Mouse (Mus musculus): Measurements from ENCODE around the gene Cdk5r1. TPM values are rescaled to one million over a fixed set of nuclear protein-coding genes. Genes with fewer than 3 reads are reported as not detected.
"Not testable (repeated sequence)": the region's sequence is repeated elsewhere in the genome, so short reads cannot be mapped to it uniquely, and the experiment has no call there.

Gene Cdk5r1
- polyA plus RNA-seq (2015; fragmentation: Nextera tagmentation; extraction: Ambion mirVana) = 93.2 and 105 TPM in 2 replicates

- Histone ChIP-seq H3K4me1 (replicated peaks) (peaks cover 29% of the 10 kb centered on the region), H3K9me3 (no peaks in the 10 kb centered on the region), H3K36me3 (peaks cover 34% of the 10 kb centered on the region), H3K4me3 (peak within 1 kb of the TSS; percentile 97), H3K9ac (peak within 1 kb of the TSS; percentile 100), H3K4me2 (peak within 1 kb of the TSS; percentile 97), H3K27me3 (peaks cover 9% of the 10 kb centered on the region; the same call in 1 of the 2 replicates), H3K27ac (peak within 1 kb of the TSS; percentile 99)
- under 1% methylated on average over 92 of the region's 116 CpGs for WGBS
- ATAC-seq (ENCODE audit: low FRiP score) = peak; percentile 91
Measured at GRCm38 (mm10) chr11:80476222-80477189, at the start of gene Cdk5r1. Gene Cdk5r1, plus strand, starts transcription at chr11:80477023.

GRCm38 (mm10) chr11:80428381-80429008, 48.3 kb upstream of the Cdk5r1 start, which contains the start of gene Psmd11:
Gene Psmd11, plus strand, starts transcription at chr11:80428615.
- Histone ChIP-seq H3K9ac (peak within 1 kb of the TSS; percentile 96), H3K9me3 (no peaks in the 10 kb centered on the region), H3K36me3 (peaks cover 17% of the 10 kb centered on the region), H3K4me3 (peak within 1 kb of the TSS; percentile 97), H3K27ac (peak within 1 kb of the TSS; percentile 93), H3K27me3 (no peaks in the 10 kb centered on the region), H3K4me1 (replicated peaks) (peaks cover 16% of the 10 kb centered on the region), H3K4me2 (peak within 1 kb of the TSS; percentile 78)
- WGBS = under 1% methylated on average over 54 of the region's 58 CpGs
- peak; percentile 99 for ATAC-seq (ENCODE audit: low FRiP score)

- peak overlapping the region; percentile 97 for H3K4me3 ChIP-seq
- peaks cover 16% of the 10 kb centered on the region for H3K4me1 ChIP-seq (replicated peaks)
- no peak; the same call in 1 of the 2 replicates for ATAC-seq (ENCODE audit: low FRiP score)
- 0% methylated on average over 36 of the region's 37 CpGs for WGBS
- H3K27me3 ChIP-seq = no peaks in the 10 kb centered on the region
- peak overlapping the region; percentile 93 for H3K27ac ChIP-seq
- peak overlapping the region; percentile 78 for H3K4me2 ChIP-seq
- peaks cover 20% of the 10 kb centered on the region for H3K36me3 ChIP-seq
- no peaks in the 10 kb centered on the region for H3K9me3 ChIP-seq
- peak overlapping the region; percentile 96 for H3K9ac ChIP-seq
Measured at GRCm38 (mm10) chr11:80429009-80429475, 47.8 kb upstream of the Cdk5r1 start.

- H3K4me2 ChIP-seq = peak overlapping the region; percentile 78
- no peak for ATAC-seq (ENCODE audit: low FRiP score)
- H3K9ac ChIP-seq = peak overlapping the region; percentile 96
- peak overlapping the region; percentile 97 for H3K4me3 ChIP-seq
- no peaks in the 10 kb centered on the region for H3K27me3 ChIP-seq
- H3K27ac ChIP-seq = no peak overlapping the region
- H3K36me3 ChIP-seq = peaks cover 22% of the 10 kb centered on the region
- 63% methylated on average over 14 of the region's 14 CpGs for WGBS
- H3K9me3 ChIP-seq = no peaks in the 10 kb centered on the region
- H3K4me1 ChIP-seq (replicated peaks) = peaks cover 16% of the 10 kb centered on the region
Measured at GRCm38 (mm10) chr11:80429500-80430166, 47.2 kb upstream of the Cdk5r1 start.

- no peak overlapping the region for H3K27ac ChIP-seq
- no peak overlapping the region for H3K4me3 ChIP-seq
- no peaks in the 10 kb centered on the region for H3K27me3 ChIP-seq
- H3K4me1 ChIP-seq (replicated peaks) = peaks cover 16% of the 10 kb centered on the region
- WGBS = 95% methylated on average over 3 of the region's 3 CpGs
- no peak overlapping the region for H3K4me2 ChIP-seq
- no peak for ATAC-seq (ENCODE audit: low FRiP score)
- H3K36me3 ChIP-seq = peaks cover 25% of the 10 kb centered on the region
- no peak overlapping the region for H3K9ac ChIP-seq
- no peaks in the 10 kb centered on the region for H3K9me3 ChIP-seq
Measured at GRCm38 (mm10) chr11:80430366-80430910, 46.4 kb upstream of the Cdk5r1 start.

GRCm38 (mm10) chr11:80446916-80447315, 29.9 kb upstream of the Cdk5r1 start:
- Histone ChIP-seq H3K36me3 (peaks cover 54% of the 10 kb centered on the region), H3K9ac (no peak overlapping the region), H3K4me1 (replicated peaks) (no peaks in the 10 kb centered on the region), H3K4me2 (no peak overlapping the region), H3K9me3 (no peaks in the 10 kb centered on the region), H3K4me3 (no peak overlapping the region), H3K27ac (no peak overlapping the region), H3K27me3 (no peaks in the 10 kb centered on the region)
- WGBS = 94% methylated on average over 3 of the region's 3 CpGs
- no peak for ATAC-seq (ENCODE audit: low FRiP score)

GRCm38 (mm10) chr11:80449859-80450258, 27.0 kb upstream of the Cdk5r1 start:
- Histone ChIP-seq H3K9ac (no peak overlapping the region), H3K9me3 (no peaks in the 10 kb centered on the region), H3K27me3 (no peaks in the 10 kb centered on the region), H3K4me2 (no peak overlapping the region), H3K36me3 (peaks cover 56% of the 10 kb centered on the region), H3K27ac (no peak overlapping the region), H3K4me1 (replicated peaks) (no peaks in the 10 kb centered on the region), H3K4me3 (no peak overlapping the region)
- WGBS = 95% methylated on average over 2 of the region's 2 CpGs
- no peak for ATAC-seq (ENCODE audit: low FRiP score)

- no peak overlapping the region for H3K9ac ChIP-seq
- no peaks in the 10 kb centered on the region for H3K27me3 ChIP-seq
- no peaks in the 10 kb centered on the region for H3K4me1 ChIP-seq (replicated peaks)
- no peak for ATAC-seq (ENCODE audit: low FRiP score)
- WGBS = 91% methylated on average over 3 of the region's 3 CpGs
- no peaks in the 10 kb centered on the region for H3K9me3 ChIP-seq
- no peak overlapping the region for H3K4me2 ChIP-seq
- no peak overlapping the region for H3K4me3 ChIP-seq
- peaks cover 53% of the 10 kb centered on the region for H3K36me3 ChIP-seq
- no peak overlapping the region for H3K27ac ChIP-seq
Measured at GRCm38 (mm10) chr11:80452242-80452641, 24.6 kb upstream of the Cdk5r1 start.

GRCm38 (mm10) chr11:80453198-80453597, 23.6 kb upstream of the Cdk5r1 start:
- ATAC-seq (ENCODE audit: low FRiP score) = no peak
- WGBS = 89% methylated on average over 1 of the region's 1 CpGs
- Histone ChIP-seq H3K4me3 (no peak overlapping the region), H3K27me3 (no peaks in the 10 kb centered on the region), H3K9ac (no peak overlapping the region), H3K9me3 (no peaks in the 10 kb centered on the region), H3K27ac (no peak overlapping the region), H3K4me2 (no peak overlapping the region), H3K4me1 (replicated peaks) (no peaks in the 10 kb centered on the region), H3K36me3 (peaks cover 55% of the 10 kb centered on the region)

- H3K9me3 ChIP-seq; H3K9ac ChIP-seq; H3K4me3 ChIP-seq; H3K4me2 ChIP-seq; H3K4me1 ChIP-seq (replicated peaks); H3K27ac ChIP-seq; H3K27me3 ChIP-seq; ATAC-seq (ENCODE audit: low FRiP score): not testable (repeated sequence)
- 87% methylated on average over 4 of the region's 4 CpGs for WGBS
- peaks cover 86% of the 10 kb centered on the region for H3K36me3 ChIP-seq
Measured at GRCm38 (mm10) chr11:80463605-80464130, 13.2 kb upstream of the Cdk5r1 start.

- Histone ChIP-seq H3K4me1 (replicated peaks) (peaks cover 8% of the 10 kb centered on the region), H3K27me3 (0 out of 2 replicates have a peak, but pooled peaks cover 6% of the 10 kb centered on the region), H3K27ac (no peak overlapping the region), H3K4me3 (no peak overlapping the region), H3K36me3 (peaks cover 63% of the 10 kb centered on the region), H3K4me2 (no peak overlapping the region), H3K9me3 (no peaks in the 10 kb centered on the region), H3K9ac (no peak overlapping the region)
- 84% methylated on average over 16 of the region's 16 CpGs for WGBS
- ATAC-seq (ENCODE audit: low FRiP score) = no peak
Measured at GRCm38 (mm10) chr11:80471836-80472605, 4.8 kb upstream of the Cdk5r1 start.
